Mouse (Mus musculus): ENCODE measurements around the gene Lcn2.

The Lcn2 gene

DNA sequence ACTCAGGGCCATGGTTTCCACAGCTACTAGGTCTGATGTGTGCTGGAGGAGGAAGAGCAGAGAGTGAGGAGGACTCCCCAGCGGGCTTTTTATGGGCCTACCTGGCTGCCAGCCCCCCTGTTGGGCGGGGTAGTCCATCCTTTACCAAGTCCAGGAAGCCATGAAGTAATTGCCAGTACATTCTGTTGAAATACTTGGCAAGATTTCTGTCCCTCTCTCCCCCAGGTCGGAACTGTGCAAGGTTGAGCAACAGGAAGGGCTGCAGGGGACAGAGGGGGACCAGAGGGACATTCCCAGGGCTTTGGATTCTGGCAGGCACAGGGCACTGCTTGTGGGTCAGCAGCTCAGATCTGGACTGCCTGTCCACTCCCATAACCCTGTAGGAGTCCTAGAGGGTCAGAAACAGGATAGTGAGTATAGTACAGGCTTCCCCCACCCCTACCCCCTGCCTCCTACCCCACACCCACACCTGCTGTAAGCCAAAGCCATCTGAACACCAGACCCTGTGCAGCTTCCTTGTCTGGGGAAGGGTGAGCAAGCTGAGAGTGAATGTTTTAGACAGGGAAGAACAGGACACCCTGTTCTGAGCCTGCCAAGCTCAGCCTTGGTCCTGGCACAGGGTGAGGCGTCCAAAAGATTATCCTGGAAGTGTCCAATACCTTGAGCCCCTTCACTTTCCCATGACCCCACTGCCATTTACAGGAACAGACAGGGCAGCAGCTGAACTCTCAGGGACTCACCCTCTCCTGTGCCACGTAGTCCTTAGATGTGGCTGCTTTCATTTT is at the start of gene Lcn2:
TSS of gene Lcn2 (minus strand) at position 547 of the 785 bp plus-strand sequence.
- DNase-seq (ENCODE audit: low read depth), result no peak

GRCm38 (mm10) chr2:32437612-32438166 is 49.6 kb upstream of the Lcn2 start:
- DNase-seq (ENCODE audit: low read depth), result no peak

DNA sequence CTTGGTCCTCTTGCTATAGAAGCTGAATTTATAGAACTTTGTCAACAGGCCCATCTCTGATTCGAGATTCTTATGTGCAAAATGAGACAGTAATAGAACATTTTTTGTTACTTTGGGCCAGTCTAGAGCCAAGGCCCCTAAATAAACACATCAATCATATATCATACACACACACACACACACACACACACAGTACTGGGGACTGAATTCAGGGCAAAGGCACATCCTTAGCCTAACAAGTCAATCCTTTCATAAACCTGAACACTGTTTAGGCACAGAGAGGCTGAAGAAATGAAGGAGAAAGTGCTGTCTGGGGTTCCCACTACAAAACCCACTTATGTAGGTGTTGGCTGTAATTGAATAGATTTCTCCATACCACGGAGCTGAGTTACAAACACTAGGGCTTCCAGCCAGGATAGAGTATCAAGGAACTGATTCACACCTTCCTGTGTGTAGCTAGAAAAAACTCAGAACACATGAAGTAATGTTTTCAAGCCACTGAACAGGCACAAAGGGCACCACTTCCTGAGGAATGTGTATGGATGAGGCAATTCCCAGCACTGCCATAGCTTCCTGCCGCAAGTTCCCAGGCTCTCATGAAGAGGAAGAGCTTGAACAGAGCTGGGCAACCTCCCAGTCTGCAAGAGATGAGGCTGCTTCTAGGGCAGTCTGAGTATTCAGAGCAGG is 48.8 kb upstream of the Lcn2 start:
- DNase-seq (ENCODE audit: low read depth), result peak; percentile 83

GRCm38 (mm10) chr2:32430701-32431676 is 42.9 kb upstream of the Lcn2 start:
- peak; percentile 79 for DNase-seq (ENCODE audit: low read depth)

- no peak for DNase-seq (ENCODE audit: low read depth)
Measured at GRCm38 (mm10) chr2:32429215-32429891, 41.3 kb upstream of the Lcn2 start.

GRCm38 (mm10) chr2:32428262-32428722 is 40.2 kb upstream of the Lcn2 start:
- DNase-seq (ENCODE audit: low read depth), result no peak

DNA sequence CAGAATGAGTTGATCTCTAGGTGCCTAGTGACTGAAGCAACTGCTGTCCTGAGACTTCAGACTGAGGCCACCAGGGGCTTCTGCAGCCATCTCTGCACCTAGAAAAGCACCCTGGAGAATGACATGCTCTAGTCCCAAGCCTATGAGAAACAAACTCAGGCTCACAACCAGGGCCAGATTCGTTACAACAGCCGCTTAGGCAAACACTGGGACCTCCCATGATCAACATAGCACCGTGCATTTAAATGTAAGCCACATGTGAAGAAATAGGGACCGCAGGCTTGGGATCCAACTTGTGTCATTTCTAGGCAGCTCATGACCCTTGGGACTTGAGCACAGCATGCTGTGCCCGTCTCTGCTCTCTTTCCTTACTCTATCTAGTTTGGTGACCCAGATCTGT is 39.7 kb upstream of the Lcn2 start:
- no peak for DNase-seq (ENCODE audit: low read depth)

- DNase-seq (ENCODE audit: low read depth), result no peak
Measured at GRCm38 (mm10) chr2:32426141-32426540, 38.1 kb upstream of the Lcn2 start.

DNA sequence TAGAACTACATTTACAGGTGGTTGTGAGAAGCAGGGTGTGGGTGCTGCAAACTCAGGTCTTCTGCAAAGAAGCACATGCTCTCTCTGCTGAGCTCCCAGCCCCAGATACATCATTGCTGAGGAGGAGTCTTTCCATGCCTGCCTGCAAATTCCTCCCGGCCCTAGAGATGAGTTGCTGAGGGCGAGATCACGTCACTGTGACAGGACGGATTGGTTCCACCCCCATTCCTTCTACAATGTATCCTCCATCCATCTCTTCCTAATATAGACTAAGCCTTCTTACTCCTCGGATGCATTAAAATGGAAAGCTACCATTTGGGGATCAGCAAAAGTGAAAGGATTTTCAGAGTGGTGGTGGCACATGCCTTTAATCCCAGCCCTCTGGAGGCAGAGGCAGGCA is 37.5 kb upstream of the Lcn2 start:
- DNase-seq (ENCODE audit: low read depth), result no peak

DNA sequence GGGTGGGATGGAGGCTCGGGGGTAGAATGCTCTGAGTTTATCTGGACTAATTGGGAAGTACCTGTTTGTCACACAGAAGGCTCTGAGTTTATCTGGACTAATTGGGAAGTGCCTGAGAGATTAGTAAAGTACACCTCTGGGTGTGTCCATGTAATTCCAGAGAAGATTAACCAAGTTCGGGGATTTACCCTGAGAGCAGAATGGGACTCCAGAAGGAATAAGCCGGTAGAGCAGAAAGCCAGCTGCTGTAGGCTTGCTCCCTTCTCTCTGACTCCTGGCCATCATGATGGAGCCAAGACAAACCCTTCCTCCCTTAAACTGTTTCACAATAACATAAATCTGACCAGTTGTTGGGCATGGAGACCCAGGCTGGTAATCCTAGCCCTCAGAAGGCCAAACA is 36.7 kb upstream of the Lcn2 start:
- DNase-seq (ENCODE audit: low read depth), result no peak

DNA sequence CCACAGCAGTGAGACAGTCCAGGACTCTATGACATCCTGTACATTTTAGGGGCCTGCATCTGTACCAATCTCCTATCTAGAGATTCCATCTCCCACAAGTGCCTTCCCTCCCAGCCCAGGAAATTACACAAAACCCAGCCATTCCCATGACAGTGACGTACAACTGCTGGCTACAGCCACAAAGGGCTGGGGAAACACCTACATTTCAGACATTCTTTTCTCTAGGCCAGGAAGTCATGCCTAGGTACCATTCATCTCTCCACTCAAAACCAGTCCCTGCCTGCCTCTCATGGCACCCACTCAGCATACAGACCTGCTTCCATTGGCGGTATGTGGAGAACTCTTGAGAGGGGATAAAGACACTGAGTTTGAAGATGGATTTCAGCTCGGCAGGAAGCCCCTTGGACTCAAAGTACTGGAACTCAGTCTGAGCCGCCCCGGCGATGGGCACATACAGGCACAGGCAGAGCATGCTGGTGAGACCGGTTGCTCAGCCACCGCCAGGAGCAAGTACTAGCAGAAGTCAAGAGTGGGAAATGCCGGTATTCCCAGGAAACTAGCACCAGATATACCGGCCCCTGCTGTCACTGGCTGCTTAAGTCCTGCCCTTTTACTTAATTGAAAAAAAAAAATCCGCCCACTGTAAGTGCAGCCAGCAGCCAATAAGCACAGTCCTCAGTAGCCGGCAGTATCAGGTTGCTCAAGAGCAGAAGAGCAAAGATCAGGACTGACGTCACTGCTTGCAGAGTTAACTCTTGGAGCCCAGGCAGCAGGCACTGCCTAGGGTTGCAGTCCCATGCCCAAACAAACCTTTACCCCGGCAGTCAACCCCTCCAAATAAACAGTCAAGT is 35.7 kb upstream of the Lcn2 start:
- DNase-seq (ENCODE audit: low read depth), result no peak

- DNase-seq (ENCODE audit: low read depth), result no peak
Measured at GRCm38 (mm10) chr2:32421851-32422251, 33.8 kb upstream of the Lcn2 start.

DNA sequence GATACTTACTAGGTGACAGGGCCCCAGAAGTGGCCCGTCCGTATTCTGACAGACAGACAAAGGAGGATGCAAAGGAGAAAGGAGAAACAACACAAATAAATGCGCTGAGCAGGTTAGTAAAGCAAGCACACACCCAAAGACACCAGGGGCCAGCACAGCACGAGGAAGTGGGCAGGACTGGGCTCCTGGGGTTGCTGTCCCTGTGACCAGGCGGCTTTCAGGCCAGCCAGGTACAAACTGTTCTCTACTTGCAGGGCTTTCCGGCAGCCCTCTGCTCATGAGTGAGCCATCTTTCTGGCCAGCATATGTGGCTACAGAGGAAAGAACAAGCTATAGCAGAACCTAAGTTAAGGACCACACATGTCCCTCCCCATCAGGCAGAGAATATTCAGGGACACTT is 32.6 kb upstream of the Lcn2 start:
- DNase-seq (ENCODE audit: low read depth), result no peak

- no peak for DNase-seq (ENCODE audit: low read depth)
Measured at GRCm38 (mm10) chr2:32420066-32420608, 32.1 kb upstream of the Lcn2 start.

- DNase-seq (ENCODE audit: low read depth), result peak; percentile 82
Measured at GRCm38 (mm10) chr2:32419359-32419758, 31.3 kb upstream of the Lcn2 start.

GRCm38 (mm10) chr2:32418430-32419151 is 30.5 kb upstream of the Lcn2 start:
- DNase-seq (ENCODE audit: low read depth), result no peak

DNA sequence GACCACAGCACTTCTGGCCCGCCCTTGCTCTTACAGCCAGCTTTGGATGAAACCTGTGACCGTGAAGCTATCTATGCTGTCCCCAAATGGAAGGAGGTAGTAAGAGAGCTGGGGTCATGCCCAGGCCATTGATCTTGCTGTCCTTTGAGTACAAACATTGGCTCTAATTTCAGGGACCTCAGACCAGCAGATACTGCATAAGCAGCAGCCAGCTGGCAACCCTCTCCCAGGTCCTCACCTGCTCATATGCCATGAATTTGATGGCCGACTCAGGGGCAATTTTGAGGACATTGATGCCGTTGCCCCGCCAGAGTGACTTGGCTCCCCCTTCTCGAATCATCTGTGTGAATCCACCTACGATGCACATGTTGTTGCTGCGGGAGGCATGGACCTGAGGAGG is 29.4 kb upstream of the Lcn2 start:
- DNase-seq (ENCODE audit: low read depth), result no peak

- DNase-seq (ENCODE audit: low read depth), result no peak
Measured at GRCm38 (mm10) chr2:32416556-32416955, 28.5 kb upstream of the Lcn2 start.

- no peak for DNase-seq (ENCODE audit: low read depth)
Measured at GRCm38 (mm10) chr2:32415801-32416200, 27.7 kb upstream of the Lcn2 start.

Data from fibroblast of lung, adult 2 months (primary cell).